Mouse (Mus musculus) G1E (cell line): ENCODE data around the gene Pamr1. TPM values are rescaled to one million over a fixed set of nuclear protein-coding genes. Genes with fewer than 3 reads are reported as not detected.

ENCODE experiments used
- ATAC-seq: 2 replicates; pipeline ENCODE4 v1.8.0; 2016; ENCODE audit warnings: mild to moderate bottlenecking; ENCODE audit not compliant: insufficient number of reproducible peaks, poor library complexity, low FRiP score, severe bottlenecking; ENCODE audit errors: extremely low read depth
- DNase-seq: peaks from one replicate; pipeline ENCODE4 v3.0.0; 2012; ENCODE audit warnings: low spot score
- H3K27me3 ChIP-seq: 2 replicates; pipeline ENCODE4 v1.6.1; 2012; ENCODE audit warnings: mild to moderate bottlenecking, low read length, inconsistent platforms; ENCODE audit not compliant: insufficient read depth
- H3K36me3 ChIP-seq: replicated peaks from 2 replicates; pipeline ENCODE3; 2012; ENCODE audit warnings: mild to moderate bottlenecking, inconsistent platforms
- H3K4me1 ChIP-seq: 2 replicates; pipeline ENCODE4 v1.6.1; 2012; ENCODE audit warnings: low read depth, low read length, inconsistent platforms, mixed read lengths; ENCODE audit not compliant: insufficient read depth
- H3K4me3 ChIP-seq: 2 replicates; pipeline ENCODE4 v1.5.1; 2012; ENCODE audit warnings: low read depth, mild to moderate bottlenecking, inconsistent platforms, low read length, moderate library complexity, mixed read lengths
- H3K9me3 ChIP-seq: replicated peaks from 2 replicates; pipeline ENCODE4 v1.6.1; 2012; ENCODE audit warnings: inconsistent platforms
- CTCF ChIP-seq: IDR thresholded peaks from 2 replicates; pipeline ENCODE4 v1.5.1; 2012; ENCODE audit warnings: low read depth, low read length, inconsistent platforms, mixed read lengths
- GATA1 ChIP-seq: IDR thresholded peaks from 2 replicates; pipeline ENCODE4 v1.6.1; 2012; ENCODE audit warnings: borderline replicate concordance, low read length, inconsistent platforms, mixed read lengths
- GATA2 ChIP-seq: IDR thresholded peaks from 2 replicates; pipeline ENCODE4 v1.6.1; 2012; ENCODE audit warnings: low read depth, low read length, inconsistent platforms, borderline replicate concordance
- POLR2AphosphoS5 ChIP-seq: IDR thresholded peaks from 2 replicates; pipeline ENCODE4 v1.6.1; 2012; ENCODE audit warnings: low read depth, low read length, inconsistent platforms; ENCODE audit not compliant: insufficient replicate concordance
- TAL1 ChIP-seq: conservative IDR thresholded peaks from 2 replicates; pipeline ENCODE4 v1.6.1; 2012; ENCODE audit warnings: low read depth, low read length, inconsistent platforms, mixed read lengths
- polyA plus RNA-seq: library from polyadenylated mRNA; stranded (reverse); fragments of >175 nt; gene quantifications from 2 replicates; pipeline ENCODE4 v1.2.3, GENCODE M21; 2012
- total RNA-seq, 2 experiments: library from RNA; stranded (forward) in 1 of 2; stranded (reverse) in 1 of 2; fragments of 200-1000 nt in 1 of 2; fragments of >200 nt in 1 of 2; fragmentation: Nextera tagmentation in 1 of 2; gene quantifications; 2 replicates each; pipeline ENCODE4 v1.2.3; 2014 to 2017

Gene Pamr1
- total and polyA plus RNA-seq, 3 experiments = 0.22 TPM; not detected in 2

GRCm38 (mm10) chr2:102681351-102681750, 131.5 kb downstream of the Pamr1 start:
- H3K4me1 ChIP-seq = no peaks in the 10 kb centered on the region
- ATAC-seq (no peak), DNase-seq (no peak)
- peaks cover 34% of the 10 kb centered on the region for H3K27me3 ChIP-seq
- H3K4me3 ChIP-seq = no peak overlapping the region
- no peaks in the 10 kb centered on the region for H3K36me3 ChIP-seq
- no peaks in the 10 kb centered on the region for H3K9me3 ChIP-seq
- TF ChIP-seq CTCF = no peak
- no peak for TF ChIP-seq TAL1
- no peak for TF ChIP-seq GATA1
- no peak for TF ChIP-seq POLR2AphosphoS5
- TF ChIP-seq GATA2 = no peak

- TF ChIP-seq TAL1 (no peak), CTCF (no peak), GATA2 (no peak), POLR2AphosphoS5 (no peak), GATA1 (no peak)
- H3K4me3 ChIP-seq = no peak overlapping the region
- no peaks in the 10 kb centered on the region for H3K4me1 ChIP-seq
- ATAC-seq (no peak), DNase-seq (no peak)
- H3K36me3 ChIP-seq = no peaks in the 10 kb centered on the region
- H3K27me3 ChIP-seq = peaks cover 34% of the 10 kb centered on the region
- no peaks in the 10 kb centered on the region for H3K9me3 ChIP-seq
These were observed 132.4 kb downstream of the Pamr1 start for GRCm38 (mm10) chr2:102682168-102682567.

- Histone ChIP-seq H3K4me3 (no peak overlapping the region), H3K36me3 (no peaks in the 10 kb centered on the region), H3K9me3 (no peaks in the 10 kb centered on the region), H3K27me3 (peaks cover 30% of the 10 kb centered on the region), H3K4me1 (no peaks in the 10 kb centered on the region)
- TF ChIP-seq CTCF (no peak), POLR2AphosphoS5 (no peak), TAL1 (no peak), GATA2 (no peak), GATA1 (no peak)
- ATAC-seq = no peak
- DNase-seq = no peak
These were observed 135.7 kb downstream of the Pamr1 start for GRCm38 (mm10) chr2:102685371-102686107.

GRCm38 (mm10) chr2:102686108-102686450, 136.3 kb downstream of the Pamr1 start:
- Histone ChIP-seq H3K27me3 (peaks cover 28% of the 10 kb centered on the region), H3K9me3 (no peaks in the 10 kb centered on the region), H3K4me3 (no peak overlapping the region), H3K4me1 (no peaks in the 10 kb centered on the region), H3K36me3 (no peaks in the 10 kb centered on the region)
- DNase-seq (no peak), ATAC-seq (no peak)
- TF ChIP-seq POLR2AphosphoS5 = no peak
- no peak for TF ChIP-seq CTCF
- TF ChIP-seq TAL1 = no peak
- TF ChIP-seq GATA1 = no peak
- no peak for TF ChIP-seq GATA2

Other genes with a start within 250 kb of the Pamr1 start
- 73.9 and 82.4 TPM in 2 replicates for gene Trim44, start 142.2 kb upstream of the Pamr1 start, total RNA-seq (2014; fragmentation: Nextera tagmentation)
- gene Trim44, start 142.2 kb upstream of the Pamr1 start, total RNA-seq (2017) = 63.1 and 75.0 TPM in 2 replicates
- gene Trim44, start 142.2 kb upstream of the Pamr1 start, polyA plus RNA-seq = 18.5 and 22.1 TPM in 2 replicates
- gene Fjx1, start 97.5 kb upstream of the Pamr1 start, total RNA-seq (2014; fragmentation: Nextera tagmentation) = not detected in 2 replicates
- gene Fjx1, start 97.5 kb upstream of the Pamr1 start, total RNA-seq (2017) = 0.46 and 0.76 TPM in 2 replicates
- not detected in 2 replicates for gene Fjx1, start 97.5 kb upstream of the Pamr1 start, polyA plus RNA-seq
- gene Slc1a2, start 108.6 kb downstream of the Pamr1 start, total RNA-seq (2014; fragmentation: Nextera tagmentation) = not detected in 2 replicates
- gene Slc1a2, start 108.6 kb downstream of the Pamr1 start, total RNA-seq (2017) = 0.05 and 0.06 TPM in 2 replicates
- not detected in 2 replicates for gene Slc1a2, start 108.6 kb downstream of the Pamr1 start, polyA plus RNA-seq